ENCODE assay signal across 8 mouse cellular contexts in genomic region chr7:135836808-135837733, GRCm38 (mm10).
A peak's percentile ranks its signal among the peaks of the same experiment; 100 is the strongest.
DNase-seq lines count a peak whose midpoint lies in the region; ATAC-seq and TF ChIP-seq lines count a peak whose summit lies in the region.

No protein-coding gene starts in this region.

- no peak for TF ChIP-seq EP300 in CH12.LX (IDR thresholded peaks at IDR 0.05; ENCODE audit: low read length)

- H3K9ac ChIP-seq in CH12.LX (ENCODE audit: insufficient read depth, low read depth) = no peak overlapping the region
- no peak overlapping the region for H3K9ac ChIP-seq in heart, embryonic 12.5 days
- H3K9ac ChIP-seq in liver, adult 2 months (ENCODE audit: low read depth, low read length) = no peak overlapping the region

- H3K36me3 ChIP-seq in CH12.LX (replicated peaks in 1 of 2; ENCODE audit: control insufficient read depth in 1 of 2, insufficient read depth in 1 of 2, low read length in 1 of 2) = no peaks in the 10 kb centered on the region
- H3K36me3 ChIP-seq in heart, embryonic 12.5 days = no peaks in the 10 kb centered on the region
- no peaks in the 10 kb centered on the region for H3K36me3 ChIP-seq in liver, adult 2 months (ENCODE audit: control insufficient read depth, insufficient read depth, low read length)

- no peak overlapping the region for H3K4me3 ChIP-seq in CH12.LX (replicated peaks in 1 of 3; ENCODE audit: low read depth in 2 of 3, low read length in 2 of 3, poor library complexity in 1 of 3)
- no peak overlapping the region for H3K4me3 ChIP-seq in heart, embryonic 12.5 days
- H3K4me3 ChIP-seq in liver, adult 2 months (ENCODE audit: insufficient read depth, low read depth, low read length) = no peak overlapping the region

- peaks cover 97% of the 10 kb centered on the region for H3K27me3 ChIP-seq in CH12.LX (replicated peaks)
- peaks cover 34% of the 10 kb centered on the region for H3K27me3 ChIP-seq in heart, embryonic 12.5 days (replicated peaks)
- no peaks in the 10 kb centered on the region; the same call in 1 of the 2 replicates for H3K27me3 ChIP-seq in liver, adult 2 months (ENCODE audit: control insufficient read depth, insufficient read depth, low read length)

- dilution Hi-C loops in CH12.LX (cut with MboI; ENCODE audit: extremely low pct_ligation_motif_present, extremely low pct_unique_long_range_greater_than_20kb, low sequenced_read_pairs) = no loop called here

- peak; percentile 79 for TF ChIP-seq RAD21 in CH12.LX (IDR thresholded peaks at IDR 0.05; ENCODE audit: low read depth, low read length)

- ATAC-seq in erythroid progenitor cell, adult 5-6 weeks (replicated peaks; ENCODE audit: low FRiP score, poor library complexity, severe bottlenecking) = peak; percentile 59
- peak; percentile 61; the same call in 1 of the 2 replicates for ATAC-seq in heart, embryonic 12.5 days (ENCODE audit: insufficient number of reproducible peaks, low FRiP score)

- peak in 1 of 2 experiments; percentile 75; a peak in 2 of 4 replicates for TF ChIP-seq CTCF in CH12.LX (conservative IDR thresholded peaks at IDR 0.05 in 1 of 2, IDR thresholded peaks at IDR 0.05 in 1 of 2; ENCODE audit: low read depth in 2 of 2, low read length in 2 of 2)
- peak; percentile 94 for TF ChIP-seq CTCF in brain, embryonic 14.5 days (IDR thresholded peaks at IDR 0.05; ENCODE audit: borderline replicate concordance, extremely low read depth, insufficient read depth, insufficient read length)
- TF ChIP-seq CTCF in liver, adult 2 months (IDR thresholded peaks at IDR 0.05; ENCODE audit: low read depth, low read length) = peak; percentile 71

- H3K4me1 ChIP-seq in CH12.LX (ENCODE audit: control insufficient read depth in 1 of 2, insufficient read depth in 2 of 2) = no peaks in the 10 kb centered on the region
- no peaks in the 10 kb centered on the region for H3K4me1 ChIP-seq in heart, embryonic 12.5 days (replicated peaks)
- no peaks in the 10 kb centered on the region for H3K4me1 ChIP-seq in liver, adult 2 months (ENCODE audit: control insufficient read depth, insufficient read depth, low read length)

- H3K27ac ChIP-seq in CH12.LX (ENCODE audit: insufficient read depth, low read depth) = no peak overlapping the region
- H3K27ac ChIP-seq in heart, embryonic 12.5 days (ENCODE audit: poor library complexity, severe bottlenecking) = no peak overlapping the region
- no peak overlapping the region for H3K27ac ChIP-seq in liver, adult 2 months (replicated peaks; ENCODE audit: insufficient read depth, low read depth, low read length)

- H3K79me2 ChIP-seq in CH12.LX (replicated peaks; ENCODE audit: control insufficient read depth, extremely low read depth, insufficient read depth, poor library complexity, severe bottlenecking) = no peaks in the 10 kb centered on the region
- no peaks in the 10 kb centered on the region for H3K79me2 ChIP-seq in liver, adult 2 months (ENCODE audit: control insufficient read depth, insufficient read depth, low read length)

- no peak overlapping the region for H3K4me2 ChIP-seq in CH12.LX (ENCODE audit: insufficient read depth, low read depth, poor library complexity, severe bottlenecking)
- no peak overlapping the region for H3K4me2 ChIP-seq in heart, embryonic 12.5 days

- in situ Hi-C loops in CH12.LX (cut with MboI; ENCODE audit: low pct_ligation_motif_present, low pct_unique_long_range_greater_than_20kb, low sequenced_read_pairs) = no loop called here

- 40% methylated on average over 12 of the region's 12 CpGs for WGBS in heart, embryonic 12.5 days
- 48% methylated on average over 12 of the region's 12 CpGs for WGBS in liver, adult 2 months

- H3K9me3 ChIP-seq in CH12.LX (replicated peaks; ENCODE audit: low read length) = no peaks in the 10 kb centered on the region
- no peaks in the 10 kb centered on the region for H3K9me3 ChIP-seq in heart, embryonic 12.5 days (replicated peaks)

- no peak for TF ChIP-seq POLR2A in CH12.LX (IDR thresholded peaks at IDR 0.05; ENCODE audit: low read depth, low read length)
- no peak for TF ChIP-seq POLR2A in brain, embryonic 14.5 days (IDR thresholded peaks at IDR 0.05; ENCODE audit: borderline replicate concordance, extremely low read depth, insufficient read depth, insufficient read length, poor library complexity, severe bottlenecking)
- TF ChIP-seq POLR2A in liver, adult 2 months (IDR thresholded peaks at IDR 0.05; ENCODE audit: extremely low read depth, insufficient read depth, low read length) = no peak

- peak; percentile 26 for DNase-seq in CH12.LX (ENCODE audit: extremely low read depth)
- DNase-seq in brain, embryonic 14.5 days (ENCODE audit: low read depth) = peak; percentile 92
- peak; percentile 81 for DNase-seq in kidney, postnatal 14 days
- peak; percentile 9 for DNase-seq in liver, adult 2 months (ENCODE audit: extremely low read depth, low read depth, low spot score)
- peak; percentile 82 for DNase-seq in neural tube, embryonic 10.5 days (ENCODE audit: extremely low spot score, low spot score)
- peak; percentile 4 to 9 for DNase-seq in thymus, postnatal 36 days

TF ChIP-seq in CH12.LX, 34 proteins besides CTCF, POLR2A, EP300 and RAD21:
- peak; percentile 68 for TF ChIP-seq SMC3 (IDR thresholded peaks at IDR 0.05; ENCODE audit: low read depth, low read length)
- TF ChIP-seq UBTF (IDR thresholded peaks at IDR 0.05; ENCODE audit: low read depth, low read length) = no peak

Comparison
In these comparisons a context has a peak if more than half of its experiments do, and no peak if none do; other contexts are left out.
1. DNase-seq: peak in every context shown above with its lines; median percentile 92 in brain, embryonic 14.5 days; 82 in neural tube, embryonic 10.5 days; 81 in kidney, postnatal 14 days; 26 in CH12.LX; 9 in liver, adult 2 months; 6 in thymus, postnatal 36 days.